Mouse (Mus musculus) left cerebral cortex, adult 18-20 months (tissue): ENCODE measurements around the gene Col26a1. TPM values are rescaled to one million over a fixed set of nuclear protein-coding genes. Genes with fewer than 3 reads are reported as not detected.

Source experiments
- DNase-seq, 2 experiments: peaks; one replicate each; pipeline ENCODE4 v3.0.0; 2021 to 2022; ENCODE audit warnings: low spot score in 2 of 2, mixed read lengths in 1 of 2
- long read RNA-seq, 2 experiments: library from polyadenylated mRNA; stranded (forward); transcript quantifications; one replicate each; pipeline ENCODE4 v2.0.0; 2021
- total RNA-seq, 2 experiments: library from RNA; stranded (reverse); gene quantifications; 2 replicates each; pipeline ENCODE4 v1.2.3; 2021

Gene Col26a1
- total RNA-seq, result 1 to 10 TPM; 7.3 to 8.8 TPM
- long read RNA-seq, experiment 1, partial matches to known transcripts, result 1 of 7 reads
- long read RNA-seq, experiment 1, other reads (novel, unspliced or antisense), result 3 of 7 reads
- long read RNA-seq, experiment 2, partial matches to known transcripts, result 1 of 1 reads
- long read RNA-seq, experiment 2, other reads (novel, unspliced or antisense), result 0 of 1 reads

DNA sequence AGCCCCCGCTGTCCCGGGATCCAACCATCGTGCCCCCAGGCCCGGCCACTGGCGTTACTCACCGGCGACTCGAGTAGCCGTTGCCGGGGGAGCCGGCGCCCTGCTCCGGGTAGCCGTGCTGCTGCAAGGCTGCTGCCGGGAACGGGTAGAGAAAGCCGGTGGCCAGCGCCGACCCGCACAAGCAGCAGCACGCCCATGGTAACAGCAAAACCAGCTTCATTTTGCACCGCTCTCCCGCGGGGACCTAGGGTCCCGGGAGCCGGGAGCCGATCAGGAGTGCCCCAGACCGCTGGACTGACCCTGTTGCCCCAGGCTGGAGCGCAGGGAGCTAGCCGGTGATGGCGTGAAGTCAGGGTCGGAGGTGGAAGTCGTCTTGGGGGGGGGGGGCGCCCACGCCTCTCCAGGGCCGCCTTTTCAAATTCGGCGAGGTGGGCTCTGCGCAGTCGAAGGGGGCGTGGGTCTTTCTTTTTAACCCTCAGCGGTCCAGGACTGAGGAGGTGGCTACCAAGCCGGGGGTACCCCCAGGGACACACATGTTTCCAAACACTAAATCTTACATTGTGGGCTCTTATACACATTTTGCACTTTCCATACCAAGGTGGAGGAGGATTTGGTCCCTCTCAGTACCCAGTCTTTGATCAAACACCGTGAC lies at the start of gene Col26a1:
Gene Col26a1 (minus strand): TSS at position 422 of the 652 bp plus-strand sequence.
- peak; percentile 21 to 22 for DNase-seq

DNA sequence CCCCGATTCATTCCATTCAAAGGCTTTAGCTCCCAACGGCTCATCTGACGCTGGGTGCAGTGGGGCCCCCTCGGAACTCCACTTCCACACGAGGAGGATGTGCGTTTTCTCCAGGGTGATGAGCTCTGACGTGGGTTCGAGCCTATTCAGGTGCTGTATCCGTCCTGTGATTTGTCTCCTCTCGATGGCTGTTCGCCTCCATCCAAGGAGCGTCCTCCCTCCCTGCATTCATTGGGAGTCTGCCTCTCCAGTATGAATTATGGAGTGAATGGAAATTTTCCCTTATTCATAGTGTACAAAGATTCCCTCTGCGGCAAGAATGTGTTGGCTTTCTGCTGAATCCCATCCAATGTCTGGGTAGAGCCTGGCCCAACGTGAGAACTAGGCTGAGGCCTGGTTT lies 48.9 kb upstream of the Col26a1 start:
- DNase-seq, result no peak

GRCm38 (mm10) chr5:136929073-136929472 lies 46.1 kb upstream of the Col26a1 start:
- DNase-seq, result peak; percentile 81 to 89

DNA sequence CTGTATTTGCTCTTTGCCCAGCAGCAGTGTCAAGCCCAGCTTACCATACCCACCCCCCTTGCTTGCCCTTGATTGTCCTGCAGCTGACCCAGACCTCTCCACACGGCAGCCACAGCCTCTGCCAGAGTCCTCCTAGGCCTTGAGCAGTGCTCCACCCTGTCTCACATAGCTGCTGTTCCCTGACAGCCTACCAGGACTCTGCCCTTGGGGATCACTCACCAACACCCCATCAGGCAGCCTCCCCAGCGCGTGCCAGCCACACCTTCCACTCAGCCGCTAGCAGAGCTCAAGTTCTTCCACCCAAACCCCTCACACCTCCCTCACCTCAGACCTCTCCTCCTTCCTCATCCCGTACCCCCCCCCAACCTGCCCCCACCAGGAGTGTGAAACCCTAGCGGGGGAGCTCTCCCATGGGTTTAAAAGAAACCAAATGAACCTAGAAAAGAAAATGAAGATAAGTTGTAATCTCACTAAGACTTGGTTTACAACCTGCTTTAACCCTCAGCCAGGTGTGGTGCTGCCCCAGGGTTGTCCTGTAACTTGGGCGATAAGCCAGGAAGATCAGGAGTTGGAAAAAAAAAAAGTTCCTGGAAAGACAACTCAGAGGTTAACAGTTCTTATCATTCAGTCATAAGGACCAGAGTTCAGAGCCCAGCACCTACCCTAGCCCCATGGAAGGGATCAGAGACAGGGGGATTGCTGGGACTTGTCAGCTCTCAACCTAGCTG lies 40.9 kb upstream of the Col26a1 start:
- no peak for DNase-seq

DNA sequence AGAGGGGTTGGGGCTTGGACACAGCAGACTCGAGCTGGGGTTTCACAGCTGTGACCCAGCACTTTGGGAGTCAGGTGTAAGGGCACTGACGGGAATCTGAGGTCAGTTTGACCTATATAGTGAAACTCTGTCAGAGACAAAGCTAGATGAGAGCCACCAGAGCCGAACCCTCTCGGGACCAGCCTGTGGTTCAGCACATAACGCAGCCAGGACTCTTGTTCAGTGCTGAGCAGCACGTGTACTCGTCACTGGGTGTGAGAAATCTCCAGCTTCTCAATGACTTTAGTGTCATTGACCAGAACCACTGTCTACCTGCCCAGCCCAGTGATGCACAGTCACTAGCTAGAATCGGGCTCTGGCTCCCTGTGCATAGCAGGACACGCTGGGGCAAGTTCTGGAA lies 39.8 kb upstream of the Col26a1 start:
- no peak for DNase-seq

GRCm38 (mm10) chr5:136919546-136920301 lies 36.7 kb upstream of the Col26a1 start:
- DNase-seq, result peak; percentile 7 to 10

GRCm38 (mm10) chr5:136918655-136919472 lies 35.9 kb upstream of the Col26a1 start:
- DNase-seq, result peak; percentile 68 to 83

- no peak for DNase-seq
Observed at GRCm38 (mm10) chr5:136917613-136918242, 34.7 kb upstream of the Col26a1 start.

DNA sequence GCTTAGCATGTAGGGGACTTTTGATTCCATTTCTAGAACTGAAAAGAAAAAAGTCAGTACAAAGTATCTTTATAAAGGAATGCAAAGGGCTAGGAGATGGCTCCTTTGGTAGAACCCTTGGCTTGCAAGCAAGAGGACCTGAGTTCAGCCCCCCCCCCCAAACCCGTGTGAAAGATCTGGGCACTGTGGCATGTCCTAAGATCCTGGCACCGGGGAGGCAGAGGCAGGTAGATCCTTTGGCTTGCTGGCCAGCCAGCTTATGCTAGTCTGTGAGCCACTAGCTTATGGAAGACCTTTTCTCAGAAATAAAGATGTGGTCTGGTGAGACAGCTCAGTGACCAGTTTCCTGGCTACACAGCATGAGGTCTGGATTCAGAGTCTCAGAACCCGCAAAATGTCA lies 31.2 kb upstream of the Col26a1 start:
- DNase-seq, result no peak

DNA sequence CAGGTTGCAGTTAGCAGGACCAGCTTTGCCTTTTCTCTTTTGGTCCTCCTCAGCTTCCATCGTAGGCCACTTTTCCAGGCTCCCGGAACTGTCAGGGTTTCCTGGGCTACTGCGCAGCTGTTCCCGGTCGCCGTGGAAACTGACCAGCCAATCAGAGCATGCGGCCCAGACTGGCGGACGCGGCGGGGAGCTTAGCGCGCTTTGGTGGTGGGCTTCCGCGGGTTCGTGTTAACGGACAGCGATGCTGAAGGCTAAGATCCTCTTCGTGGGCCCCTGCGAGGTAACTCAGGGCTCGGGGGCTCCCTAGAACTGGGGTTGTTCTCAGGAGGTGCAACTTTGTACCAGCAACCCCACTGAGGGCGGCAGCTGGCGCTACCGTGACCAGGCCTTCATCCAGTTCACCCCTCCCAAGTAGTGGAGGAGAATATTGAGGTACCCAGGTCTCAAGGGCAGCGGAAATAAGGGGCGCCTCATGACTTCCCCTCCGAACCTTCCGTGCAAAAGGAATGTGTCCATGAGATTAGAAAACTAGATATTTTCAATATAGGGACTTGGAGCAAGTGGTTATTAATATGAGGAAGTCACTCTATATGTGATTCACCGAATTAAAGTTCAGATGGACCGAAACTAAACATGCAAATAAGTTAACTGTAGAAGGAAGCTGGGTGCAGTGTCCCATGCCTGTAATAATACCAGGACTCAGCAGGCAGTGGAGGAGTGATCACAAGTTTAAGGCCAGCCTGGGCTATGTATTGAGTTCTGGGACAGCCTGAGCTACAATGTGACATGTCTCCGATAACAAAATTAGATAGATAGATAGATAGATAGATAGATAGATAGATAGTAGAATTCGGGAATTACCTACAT lies 25.2 kb upstream of the Col26a1 start, which contains the start of gene Ift22:
Gene Ift22 (plus strand): TSS at position 160 of the 867 bp plus-strand sequence.
- peak; percentile 95 to 97 for DNase-seq

GRCm38 (mm10) chr5:136907587-136907986 lies 24.6 kb upstream of the Col26a1 start:
- no peak for DNase-seq

DNA sequence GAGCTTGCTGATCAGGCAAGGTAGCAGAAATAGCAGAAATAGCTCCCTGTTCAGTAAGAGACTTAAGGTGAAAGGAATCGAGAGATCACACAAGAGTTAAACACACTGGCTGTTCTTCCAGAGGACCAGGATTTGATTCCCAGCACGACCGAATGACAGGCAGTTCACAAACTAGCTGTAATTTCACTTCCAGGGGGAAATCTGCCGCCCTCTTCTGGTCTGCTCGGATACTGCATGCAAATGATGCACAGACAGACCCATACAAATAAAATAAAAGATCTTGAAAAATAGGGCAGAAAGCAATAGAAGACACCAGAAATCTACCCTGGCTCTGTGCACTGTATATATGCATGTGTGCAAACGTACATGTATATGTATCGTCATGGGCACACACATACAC lies 22.6 kb upstream of the Col26a1 start:
- no peak for DNase-seq

- DNase-seq, result no peak
Observed at GRCm38 (mm10) chr5:136904621-136905020, 21.6 kb upstream of the Col26a1 start.

DNA sequence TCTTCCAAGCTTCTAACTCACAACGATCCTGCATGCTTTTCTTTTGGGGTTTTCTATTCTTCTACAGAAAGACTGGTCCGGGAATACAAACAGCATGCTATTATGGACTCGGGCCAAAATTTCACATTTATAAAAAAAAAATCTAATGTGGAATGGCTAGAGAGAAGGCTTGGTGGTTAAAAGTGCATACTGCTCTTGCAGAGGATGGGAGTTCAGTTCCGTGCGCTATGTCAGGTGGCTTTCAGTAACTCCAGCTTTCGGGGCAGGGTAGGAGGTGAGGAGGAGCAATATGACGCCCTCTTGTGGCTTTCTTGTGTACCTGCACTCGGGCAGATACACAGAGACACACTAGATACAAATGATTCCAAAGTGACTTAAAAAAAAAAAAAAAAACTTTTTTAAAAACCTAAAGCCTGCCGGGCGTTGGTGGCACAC lies 12.5 kb upstream of the Col26a1 start:
- no peak for DNase-seq

GRCm38 (mm10) chr5:136894840-136895528 lies 12.0 kb upstream of the Col26a1 start:
- DNase-seq, result no peak

- DNase-seq, result no peak
Observed at GRCm38 (mm10) chr5:136888539-136889355, 5.7 kb upstream of the Col26a1 start.

GRCm38 (mm10) chr5:136886957-136887356 lies 3.9 kb upstream of the Col26a1 start:
- DNase-seq, result no peak
